Mouse (Mus musculus) embryonic facial prominence, embryonic 14.5 days (tissue): ENCODE results near the gene Hcst. TPM values are rescaled to one million over a fixed set of nuclear protein-coding genes. Genes with fewer than 3 reads are reported as not detected.

Source experiments
- ATAC-seq: fragments of 200-750 bp; cut with Nextera tagmentation; 2 replicates; pipeline ENCODE4 v1.8.0; 2017; ENCODE audit warnings: low read depth, moderate number of reproducible peaks, moderate TSS enrichment
- DNase-seq: peaks from one replicate; pipeline ENCODE4 v3.0.0-alpha.2; 2015; ENCODE audit warnings: low spot score
- H3K27ac ChIP-seq: fragments of 300-500 bp; sonication (generic); replicated peaks from 2 replicates; pipeline ENCODE4 v1.5.1; 2014; ENCODE audit warnings: low read depth, mild to moderate bottlenecking, low read length, moderate library complexity
- H3K27me3 ChIP-seq: fragments of 300-500 bp; sonication (generic); replicated peaks from 2 replicates; pipeline ENCODE4 v1.6.1; 2014; ENCODE audit warnings: low read length; ENCODE audit not compliant: control insufficient read depth, insufficient read depth
- H3K36me3 ChIP-seq: fragments of 300-500 bp; sonication (generic); 2 replicates; pipeline ENCODE4 v1.6.1; 2014; ENCODE audit warnings: low read length, mixed read lengths; ENCODE audit not compliant: control insufficient read depth, insufficient read depth
- H3K4me1 ChIP-seq: fragments of 300-500 bp; sonication (generic); 2 replicates; pipeline ENCODE4 v1.6.1; 2014; ENCODE audit warnings: antibody characterized with exemption, low read length; ENCODE audit not compliant: control insufficient read depth, insufficient read depth
- H3K4me2 ChIP-seq: fragments of 300-500 bp; sonication (generic); 2 replicates; pipeline ENCODE4 v1.6.1; 2014; ENCODE audit warnings: low read depth, mild to moderate bottlenecking, low read length, moderate library complexity, mixed read lengths
- H3K4me3 ChIP-seq: fragments of 300-500 bp; sonication (generic); 2 replicates; pipeline ENCODE4 v1.5.1; 2014; ENCODE audit warnings: low read depth, mild to moderate bottlenecking, low read length
- H3K9ac ChIP-seq: fragments of 300-500 bp; sonication (generic); 2 replicates; pipeline ENCODE4 v1.6.1; 2014; ENCODE audit warnings: low read depth, mild to moderate bottlenecking, low read length, moderate library complexity, mixed read lengths
- H3K9me3 ChIP-seq: fragments of 300-500 bp; sonication (generic); 2 replicates; pipeline ENCODE4 v1.6.1; 2016; ENCODE audit warnings: low read length; ENCODE audit not compliant: control insufficient read depth
- WGBS: fragments of 180-500 bp; shearing (Covaris S2); extraction: QIAGEN DNeasy Blood & Tissue Kit; methylation state at CpG from one replicate; pipeline ENCODE4 v1.1.7; 2014; 5-methylcytosine and 5-hydroxymethylcytosine counted together
- polyA plus RNA-seq: library from polyadenylated mRNA; unstranded; fragments of >200 nt; fragmentation: Nextera tagmentation; extraction: Ambion mirVana; gene quantifications from 2 replicates; pipeline ENCODE4 v1.2.1, GENCODE M21; 2014

Gene Hcst
- polyA plus RNA-seq, 1 experiment from 2014 or later = 2.4 TPM

DNA sequence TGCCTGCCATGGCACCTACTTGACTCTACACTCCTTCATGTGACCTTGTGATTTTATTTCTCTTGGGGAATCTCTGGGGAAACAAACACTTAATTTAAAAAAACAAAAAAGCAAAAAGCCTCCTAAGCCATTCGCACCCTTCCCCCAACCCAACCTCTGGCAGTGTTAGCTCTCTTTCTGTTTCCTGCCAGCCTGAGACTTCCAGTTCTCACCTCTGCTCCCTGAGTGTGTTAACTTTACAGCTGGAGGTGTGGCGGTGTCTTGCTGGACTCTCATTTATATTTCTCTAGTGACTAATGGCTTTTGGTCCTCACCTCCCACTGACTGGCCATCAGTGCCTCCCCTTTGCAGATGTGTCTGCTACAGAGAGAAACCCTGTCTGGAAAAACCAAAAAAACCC lies 9.9 kb downstream of the Hcst start:
- H3K27me3 ChIP-seq = no peaks in the 10 kb centered on the region
- no peak overlapping the region for H3K9ac ChIP-seq
- no peaks in the 10 kb centered on the region for H3K9me3 ChIP-seq
- WGBS = 79% methylated on average over 2 of the region's 2 CpGs
- H3K36me3 ChIP-seq = no peaks in the 10 kb centered on the region
- ATAC-seq (no peak), DNase-seq (no peak)
- H3K4me2 ChIP-seq = no peak overlapping the region
- no peaks in the 10 kb centered on the region for H3K4me1 ChIP-seq
- H3K27ac ChIP-seq = no peak overlapping the region
- no peak overlapping the region for H3K4me3 ChIP-seq

GRCm38 (mm10) chr7:30408639-30409038 lies 11.0 kb downstream of the Hcst start:
- no peak overlapping the region for H3K9ac ChIP-seq
- H3K4me1 ChIP-seq = no peaks in the 10 kb centered on the region
- ATAC-seq (no peak), DNase-seq (no peak)
- no peaks in the 10 kb centered on the region for H3K9me3 ChIP-seq
- no peak overlapping the region for H3K4me2 ChIP-seq
- H3K4me3 ChIP-seq = no peak overlapping the region
- 83% methylated on average over 3 of the region's 3 CpGs for WGBS
- no peaks in the 10 kb centered on the region for H3K36me3 ChIP-seq
- no peak overlapping the region for H3K27ac ChIP-seq
- no peaks in the 10 kb centered on the region for H3K27me3 ChIP-seq

DNA sequence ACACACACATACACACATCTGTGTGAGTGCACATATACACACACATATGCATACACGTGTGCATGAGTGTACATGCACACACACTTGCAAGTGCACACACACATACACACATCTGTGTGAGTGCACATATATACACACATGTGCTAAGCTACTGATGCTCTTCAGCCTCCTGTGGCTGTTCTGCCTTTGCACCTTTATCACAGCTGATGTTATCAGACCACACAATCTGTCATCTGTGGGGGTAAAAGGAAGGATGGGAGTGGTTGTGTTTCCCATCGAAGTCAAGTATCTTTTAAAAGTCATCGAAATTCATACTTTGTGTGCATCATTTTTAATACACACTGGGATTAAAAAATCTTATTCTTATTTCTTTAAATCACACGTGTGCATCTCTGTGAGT lies 17.3 kb downstream of the Hcst start:
- Histone ChIP-seq H3K9me3 (no peaks in the 10 kb centered on the region), H3K4me1 (no peaks in the 10 kb centered on the region), H3K27ac (no peak overlapping the region), H3K27me3 (no peaks in the 10 kb centered on the region), H3K4me3 (no peak overlapping the region), H3K36me3 (no peaks in the 10 kb centered on the region), H3K4me2 (no peak overlapping the region), H3K9ac (no peak overlapping the region)
- DNase-seq = no peak
- ATAC-seq = no peak
- 69% methylated on average over 4 of the region's 4 CpGs for WGBS

GRCm38 (mm10) chr7:30399671-30400070 lies 20.0 kb downstream of the Hcst start:
- Histone ChIP-seq H3K27ac (no peak overlapping the region), H3K4me3 (no peak overlapping the region), H3K36me3 (no peaks in the 10 kb centered on the region), H3K9ac (no peak overlapping the region), H3K4me2 (no peak overlapping the region), H3K9me3 (no peaks in the 10 kb centered on the region), H3K4me1 (no peaks in the 10 kb centered on the region), H3K27me3 (no peaks in the 10 kb centered on the region)
- peak; percentile 57; the same call in 1 of the 2 replicates for ATAC-seq
- 38% methylated on average over 7 of the region's 7 CpGs for WGBS
- DNase-seq = peak; percentile 78

DNA sequence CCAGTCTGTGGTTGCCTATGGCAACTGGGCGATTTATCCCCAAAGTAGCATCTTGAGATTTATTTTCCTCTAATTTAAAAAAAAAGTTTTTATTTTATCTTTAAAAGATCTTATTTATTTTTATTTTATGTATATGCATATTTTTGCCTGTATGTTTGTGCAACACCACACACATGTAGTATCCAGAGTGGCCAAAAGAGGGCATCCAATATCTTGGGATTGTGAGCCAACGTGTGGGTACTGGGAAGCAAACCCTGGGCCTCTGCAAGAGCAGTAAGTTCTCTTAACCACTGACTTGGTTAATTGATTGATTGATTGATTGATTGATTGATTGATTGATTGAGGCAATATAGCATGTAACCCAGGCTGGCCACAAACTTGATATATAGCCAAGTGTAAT lies 24.8 kb downstream of the Hcst start:
- H3K4me3 ChIP-seq = no peak overlapping the region
- H3K27ac ChIP-seq = no peak overlapping the region
- no peaks in the 10 kb centered on the region for H3K36me3 ChIP-seq
- no peaks in the 10 kb centered on the region for H3K27me3 ChIP-seq
- WGBS = 51% methylated on average over 2 of the region's 2 CpGs
- no peaks in the 10 kb centered on the region for H3K4me1 ChIP-seq
- DNase-seq (no peak), ATAC-seq (no peak)
- H3K9me3 ChIP-seq = no peaks in the 10 kb centered on the region
- H3K4me2 ChIP-seq = no peak overlapping the region
- H3K9ac ChIP-seq = no peak overlapping the region

- Histone ChIP-seq H3K9me3 (no peaks in the 10 kb centered on the region), H3K4me1 (no peaks in the 10 kb centered on the region), H3K27ac (0 out of 2 replicates have a peak overlapping the region, but pooled peaks have one; percentile 34), H3K27me3 (no peaks in the 10 kb centered on the region), H3K36me3 (no peaks in the 10 kb centered on the region), H3K9ac (no peak overlapping the region), H3K4me3 (no peak overlapping the region), H3K4me2 (no peak overlapping the region)
- peak; percentile 26 for DNase-seq
- ATAC-seq = peak; percentile 37; the same call in 1 of the 2 replicates
- 39% methylated on average over 10 of the region's 11 CpGs for WGBS
Measured at GRCm38 (mm10) chr7:30394379-30394778, 25.3 kb downstream of the Hcst start.

DNA sequence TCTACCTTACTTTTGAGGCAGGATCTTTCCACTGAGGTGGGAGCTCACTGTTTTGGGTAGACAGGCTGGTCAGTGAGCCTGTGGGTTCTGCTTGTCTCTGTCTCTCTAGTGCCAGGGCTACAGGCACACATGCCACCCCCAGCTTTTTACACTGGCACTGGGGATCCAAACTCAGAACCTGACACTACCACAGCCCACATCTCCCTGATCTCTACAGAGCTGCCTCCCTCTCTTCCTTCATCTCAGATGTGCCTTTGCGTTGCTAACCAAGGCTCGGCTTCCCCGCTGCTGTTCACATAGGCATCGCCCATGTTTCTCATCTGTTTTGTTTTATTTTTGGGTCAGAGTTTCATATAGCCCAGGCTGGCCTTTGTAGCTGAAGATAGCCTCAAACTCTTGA lies 26.0 kb downstream of the Hcst start:
- Histone ChIP-seq H3K4me2 (no peak overlapping the region), H3K27me3 (no peaks in the 10 kb centered on the region), H3K9me3 (no peaks in the 10 kb centered on the region), H3K4me1 (no peaks in the 10 kb centered on the region), H3K4me3 (no peak overlapping the region), H3K36me3 (no peaks in the 10 kb centered on the region), H3K27ac (no peak overlapping the region), H3K9ac (no peak overlapping the region)
- ATAC-seq = no peak
- WGBS = 67% methylated on average over 4 of the region's 4 CpGs
- DNase-seq = no peak

DNA sequence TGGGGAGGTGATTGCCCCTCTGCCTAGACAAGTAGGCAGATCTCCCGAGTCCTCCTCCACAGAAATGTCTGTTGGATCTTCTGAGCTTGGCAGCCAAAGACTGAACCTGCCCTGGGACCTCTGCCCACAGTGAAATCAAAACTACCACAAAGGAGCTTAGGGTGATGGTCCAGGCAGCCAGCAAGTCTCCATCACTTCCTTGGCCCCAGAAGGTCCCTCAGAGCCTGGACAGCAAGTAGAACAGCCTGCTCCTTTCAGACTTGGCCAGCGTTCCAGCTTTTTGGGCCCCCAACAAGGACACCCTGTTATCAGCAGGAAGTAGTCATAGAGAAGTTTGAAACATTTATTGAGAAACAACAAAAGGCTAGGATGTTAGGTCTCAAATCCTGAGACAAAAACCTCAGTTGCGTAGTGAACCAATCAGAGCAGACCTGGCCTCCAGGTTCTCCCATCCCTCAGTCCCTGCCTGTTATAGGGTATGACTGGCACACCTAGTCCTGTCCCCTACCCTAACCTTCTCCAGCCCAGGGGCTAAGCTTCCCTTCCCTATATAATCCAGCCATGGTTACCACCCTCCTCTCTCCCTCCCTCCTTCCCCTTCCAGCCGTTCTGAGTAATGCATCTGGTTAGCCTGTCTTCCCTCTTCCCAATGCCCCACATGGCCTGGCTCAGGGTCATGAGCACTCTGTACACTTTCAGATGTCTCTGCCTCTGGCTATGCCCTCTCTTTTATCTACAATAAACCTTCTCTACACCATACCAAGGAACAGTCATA lies 26.7 kb downstream of the Hcst start:
- H3K9ac ChIP-seq = no peak overlapping the region
- H3K27ac ChIP-seq = no peak overlapping the region
- H3K27me3 ChIP-seq = no peaks in the 10 kb centered on the region
- 70% methylated on average over 4 of the region's 4 CpGs for WGBS
- H3K4me3 ChIP-seq = no peak overlapping the region
- H3K4me2 ChIP-seq = no peak overlapping the region
- ATAC-seq (no peak), DNase-seq (no peak)
- H3K36me3 ChIP-seq = no peaks in the 10 kb centered on the region
- no peaks in the 10 kb centered on the region for H3K9me3 ChIP-seq
- no peaks in the 10 kb centered on the region for H3K4me1 ChIP-seq

DNA sequence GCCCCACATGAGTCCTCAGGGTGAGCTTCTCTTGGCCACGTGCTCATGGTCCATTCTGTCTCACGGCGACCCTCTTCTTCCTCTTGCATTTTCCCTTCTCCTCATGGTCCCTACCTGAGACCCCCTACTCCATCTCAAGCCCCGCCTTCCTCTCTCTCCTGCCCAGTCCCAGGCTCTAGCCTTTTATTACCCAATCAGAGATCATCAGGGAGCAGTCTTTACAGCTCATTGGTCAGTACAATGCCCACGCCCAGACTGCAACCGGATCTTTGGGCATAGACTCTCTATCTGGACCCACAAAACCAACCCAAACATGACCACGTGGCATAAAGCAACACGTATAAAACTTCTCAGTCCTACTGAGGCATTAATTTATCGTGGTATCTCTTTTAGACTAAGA lies 35.5 kb downstream of the Hcst start:
- H3K27me3 ChIP-seq = no peaks in the 10 kb centered on the region
- H3K36me3 ChIP-seq = no peaks in the 10 kb centered on the region
- ATAC-seq (no peak), DNase-seq (no peak)
- no peak overlapping the region for H3K4me2 ChIP-seq
- no peak overlapping the region for H3K9ac ChIP-seq
- H3K4me1 ChIP-seq = no peaks in the 10 kb centered on the region
- no peak overlapping the region for H3K4me3 ChIP-seq
- no peaks in the 10 kb centered on the region for H3K9me3 ChIP-seq
- 82% methylated on average over 9 of the region's 9 CpGs for WGBS
- no peak overlapping the region for H3K27ac ChIP-seq
